In genomic region chr11:34312208-34312607, GRCm38 (mm10) we compare ENCODE assay signal across 20 mouse cellular contexts. TPM values are rescaled to one million over a fixed set of nuclear protein-coding genes. Genes with fewer than 3 reads are reported as not detected.
"Had no signal": no experiment of that assay in that cellular context is flagged by ENCODE, and none has a peak within 500 bp of the region (broad histone marks: within the 10 kb centered on the region; RNA-seq: fewer than 3 reads in every experiment).

No protein-coding gene starts in this region.

- H3K9me3 ChIP-seq: limb, embryonic 10.5 days; limb, embryonic 13.5 days; lung, embryonic 15.5 days; midbrain, embryonic 12.5 days; neural tube, embryonic 13.5 days; stomach, embryonic 15.5 days had no signal

- H3K36me3 ChIP-seq: limb, embryonic 10.5 days; limb, embryonic 13.5 days; lung, embryonic 15.5 days; midbrain, embryonic 12.5 days; neural tube, embryonic 13.5 days; stomach, embryonic 15.5 days had no signal

- H3K4me3 ChIP-seq: layer of hippocampus, adult 2 months; limb, embryonic 10.5 days; limb, embryonic 13.5 days; lung, embryonic 15.5 days; midbrain, embryonic 12.5 days; myocyte; neural tube, embryonic 13.5 days; stomach, embryonic 15.5 days had no signal

- H3K27me3 ChIP-seq: stomach, embryonic 15.5 days had no signal

- ATAC-seq: intestine, postnatal 0 days; midbrain, embryonic 16.5 days had no signal

- H3K4me2 ChIP-seq: limb, embryonic 13.5 days; lung, embryonic 15.5 days; midbrain, embryonic 12.5 days; neural tube, embryonic 13.5 days; stomach, embryonic 15.5 days had no signal

- H3K27ac ChIP-seq: kidney, postnatal 0 days; layer of hippocampus, adult 2 months; limb, embryonic 10.5 days; limb, embryonic 13.5 days; lung, embryonic 15.5 days; midbrain, embryonic 12.5 days; neural tube, embryonic 13.5 days; stomach, embryonic 15.5 days had no signal

- DNase-seq: kidney, adult 2 months; kidney, postnatal 25 days; layer of hippocampus, adult 9-11 months; lung, adult 18-20 months; lung, postnatal 10 days; retina, postnatal 1 day; right cerebral cortex, postnatal 25 days; spleen, adult 18-20 months had no signal

- H3K9ac ChIP-seq: limb, embryonic 13.5 days; lung, embryonic 15.5 days; midbrain, embryonic 12.5 days; neural tube, embryonic 13.5 days; stomach, embryonic 15.5 days had no signal

- H3K4me1 ChIP-seq: lung, embryonic 15.5 days; stomach, embryonic 15.5 days had no signal

RNA-seq across cellular contexts. Expression of gene Fam196b, which starts 2.4 kb away (rescaled TPM):
- total RNA-seq: liver, adult 2 months had no signal
- polyA plus RNA-seq: liver, adult 2 months; myocyte had no signal
